Mouse (Mus musculus): ENCODE measurements around the gene Kbtbd12. TPM values are rescaled to one million over a fixed set of nuclear protein-coding genes. Genes with fewer than 3 reads are reported as not detected.

The Kbtbd12 gene
- polyA plus RNA-seq (2012; rRNA removed), result 0.07 and 0.19 TPM in 2 replicates

DNA sequence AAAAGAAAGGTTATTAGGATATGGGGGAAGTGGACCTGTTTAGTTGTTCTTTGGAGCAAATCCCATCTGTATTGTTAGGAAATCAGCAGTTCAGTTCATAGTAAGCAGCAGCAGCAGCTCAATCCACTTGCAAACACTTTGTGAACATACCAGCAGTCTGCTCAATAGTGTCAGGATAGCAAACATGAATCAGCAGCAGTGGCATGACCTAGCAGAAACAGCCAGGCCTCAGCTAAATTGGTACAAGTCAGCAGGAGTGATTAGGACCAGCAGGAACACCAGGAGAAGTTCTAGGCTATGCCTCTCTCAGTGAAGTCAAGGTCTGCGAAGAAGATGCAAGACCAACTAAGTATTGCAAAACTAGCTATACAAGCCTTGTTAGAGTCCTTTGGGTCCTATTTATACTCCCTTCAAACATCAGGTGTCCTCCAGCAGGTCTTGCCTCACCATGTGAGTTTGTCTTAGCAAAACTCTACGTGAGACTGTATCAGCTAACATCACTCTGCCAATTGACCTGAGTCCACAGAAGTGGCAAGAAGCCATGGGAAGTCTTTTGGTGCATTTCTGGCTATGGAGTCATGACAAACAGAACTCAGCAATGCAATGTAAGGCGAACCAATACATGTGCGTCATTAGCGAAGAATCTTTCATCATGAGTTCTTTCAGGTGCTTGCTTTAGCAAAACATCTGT lies at the start of gene Kbtbd12:
Gene Kbtbd12 (minus strand): TSS at position 340 of the 691 bp plus-strand sequence.
- TF ChIP-seq POLR2A (IDR thresholded peaks at IDR 0.05; ENCODE audit: low read depth, low read length), result no peak
- no peak for TF ChIP-seq CTCF (IDR thresholded peaks at IDR 0.05; ENCODE audit: extremely low read depth, insufficient read depth, insufficient read length, insufficient replicate concordance)
- 96% methylated on average over 5 of the region's 5 CpGs for WGBS
- no peaks in the 10 kb centered on the region for H3K4me1 ChIP-seq (ENCODE audit: control insufficient read depth, insufficient read depth, insufficient read length)
- H3K4me3 ChIP-seq (ENCODE audit: extremely low read depth, insufficient read depth, insufficient read length), result no peak within 1 kb of the TSS
- H3K27me3 ChIP-seq (ENCODE audit: control insufficient read depth, insufficient read depth, low read length), result no peaks in the 10 kb centered on the region
- DNase-seq (ENCODE audit: low read depth in 1 of 2, low spot score in 2 of 2), result no peak
- no peaks in the 10 kb centered on the region for H3K36me3 ChIP-seq (ENCODE audit: control insufficient read depth, insufficient read depth, low read length)
- no peak within 1 kb of the TSS for H3K27ac ChIP-seq (ENCODE audit: insufficient read depth, low read length)

DNA sequence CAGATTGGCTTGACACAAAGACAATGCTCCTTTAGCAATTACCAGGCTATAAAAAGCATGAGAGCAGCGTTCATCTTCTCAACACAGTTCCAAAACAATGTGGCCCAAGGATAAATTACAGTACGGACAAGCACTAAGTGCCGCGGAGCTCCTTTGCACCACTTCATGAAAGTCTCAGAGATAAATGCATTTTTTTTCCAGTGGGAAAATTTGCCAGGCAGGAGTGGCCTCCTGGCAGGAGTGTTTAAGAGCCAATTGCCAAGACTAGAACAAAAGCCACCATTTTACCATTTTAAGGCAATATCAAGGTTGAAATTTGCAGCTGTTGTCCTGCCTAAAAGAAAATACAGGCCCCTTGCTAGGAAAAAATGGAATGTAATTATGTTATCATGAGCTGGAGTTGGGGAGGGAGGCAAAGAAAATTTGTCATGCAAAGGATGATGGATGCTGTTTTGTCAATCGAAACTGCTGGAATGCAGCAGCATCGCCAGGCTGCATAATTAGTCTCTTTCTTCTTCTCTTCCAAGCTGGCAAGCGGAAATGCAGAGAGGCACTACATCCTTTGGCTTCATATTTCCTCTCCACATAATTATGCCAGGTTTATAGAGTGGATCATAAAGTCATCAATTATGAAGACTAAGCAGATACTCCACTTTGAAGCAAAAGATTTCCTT lies 45.8 kb upstream of the Kbtbd12 start:
- H3K27ac ChIP-seq (ENCODE audit: insufficient read depth, low read length), result no peak overlapping the region
- 87% methylated on average over 7 of the region's 7 CpGs for WGBS
- TF ChIP-seq POLR2A (IDR thresholded peaks at IDR 0.05; ENCODE audit: low read depth, low read length), result no peak
- TF ChIP-seq CTCF (IDR thresholded peaks at IDR 0.05; ENCODE audit: extremely low read depth, insufficient read depth, insufficient read length, insufficient replicate concordance), result no peak

DNA sequence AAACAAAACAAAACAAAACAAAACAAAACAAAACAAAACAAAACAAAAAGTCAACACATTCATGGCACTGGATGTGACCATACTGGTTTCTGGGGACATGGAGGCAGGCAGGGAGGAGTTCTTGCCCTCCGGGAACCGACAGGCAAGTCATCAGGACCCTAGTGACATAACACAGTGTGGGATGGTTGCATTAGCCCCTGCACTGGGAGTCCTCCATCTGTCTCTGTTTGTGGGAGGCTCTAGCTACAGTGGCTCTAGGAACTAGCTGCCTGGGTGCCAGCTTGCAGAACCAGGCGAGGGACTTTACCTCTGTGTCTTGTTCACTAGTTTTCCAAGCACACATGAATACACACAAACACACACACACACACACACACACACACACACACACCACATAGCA lies 43.3 kb upstream of the Kbtbd12 start:
- no peak overlapping the region for H3K4me3 ChIP-seq (ENCODE audit: extremely low read depth, insufficient read depth, insufficient read length)
- H3K36me3 ChIP-seq (ENCODE audit: control insufficient read depth, insufficient read depth, low read length), result no peaks in the 10 kb centered on the region
- no peaks in the 10 kb centered on the region for H3K4me1 ChIP-seq (ENCODE audit: control insufficient read depth, insufficient read depth, insufficient read length)
- H3K27me3 ChIP-seq (ENCODE audit: control insufficient read depth, insufficient read depth, low read length), result no peaks in the 10 kb centered on the region
- WGBS, result 87% methylated on average over 3 of the region's 3 CpGs
- no peak overlapping the region for H3K27ac ChIP-seq (ENCODE audit: insufficient read depth, low read length)
- no peak for DNase-seq (ENCODE audit: low read depth in 1 of 2, low spot score in 2 of 2)
- TF ChIP-seq POLR2A (IDR thresholded peaks at IDR 0.05; ENCODE audit: low read depth, low read length) (no peak), CTCF (IDR thresholded peaks at IDR 0.05; ENCODE audit: extremely low read depth, insufficient read depth, insufficient read length, insufficient replicate concordance) (no peak)

More for the DNA sequence above, 45.8 kb upstream of the Kbtbd12 start:
- no peak overlapping the region for H3K4me3 ChIP-seq (ENCODE audit: extremely low read depth, insufficient read depth, insufficient read length)
- no peaks in the 10 kb centered on the region for H3K27me3 ChIP-seq (ENCODE audit: control insufficient read depth, insufficient read depth, low read length)
- no peaks in the 10 kb centered on the region for H3K4me1 ChIP-seq (ENCODE audit: control insufficient read depth, insufficient read depth, insufficient read length)
- H3K36me3 ChIP-seq (ENCODE audit: control insufficient read depth, insufficient read depth, low read length), result no peaks in the 10 kb centered on the region
- DNase-seq (ENCODE audit: low read depth in 1 of 2, low spot score in 2 of 2), result no peak

DNA sequence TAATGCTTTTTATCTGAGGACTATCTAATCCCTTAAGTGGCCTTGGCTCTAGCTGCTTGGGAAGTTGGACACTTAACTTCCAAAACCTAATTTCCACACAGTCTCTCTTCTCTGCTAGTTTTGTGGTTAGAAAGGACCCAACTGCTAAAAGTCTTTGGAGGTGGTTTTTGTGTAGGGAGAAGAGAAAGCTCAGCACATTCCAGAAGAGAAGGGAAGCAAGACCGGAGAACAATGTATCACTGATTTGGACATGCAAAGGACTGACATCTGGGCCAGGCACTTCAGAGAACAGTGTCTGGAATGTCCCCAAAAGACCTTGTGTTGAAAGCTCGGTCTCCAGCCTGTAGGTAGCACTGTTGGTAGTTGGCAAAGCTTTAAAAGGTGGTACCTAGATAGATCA lies 40.0 kb upstream of the Kbtbd12 start:
- Histone ChIP-seq H3K4me1 (ENCODE audit: control insufficient read depth, insufficient read depth, insufficient read length) (no peaks in the 10 kb centered on the region), H3K36me3 (ENCODE audit: control insufficient read depth, insufficient read depth, low read length) (no peaks in the 10 kb centered on the region), H3K4me3 (ENCODE audit: extremely low read depth, insufficient read depth, insufficient read length) (no peak overlapping the region), H3K27ac (ENCODE audit: insufficient read depth, low read length) (no peak overlapping the region), H3K27me3 (ENCODE audit: control insufficient read depth, insufficient read depth, low read length) (no peaks in the 10 kb centered on the region)
- WGBS, result 74% methylated on average over 2 of the region's 2 CpGs
- TF ChIP-seq POLR2A (IDR thresholded peaks at IDR 0.05; ENCODE audit: low read depth, low read length), result no peak
- TF ChIP-seq CTCF (IDR thresholded peaks at IDR 0.05; ENCODE audit: extremely low read depth, insufficient read depth, insufficient read length, insufficient replicate concordance), result no peak
- no peak for DNase-seq (ENCODE audit: low read depth in 1 of 2, low spot score in 2 of 2)

DNA sequence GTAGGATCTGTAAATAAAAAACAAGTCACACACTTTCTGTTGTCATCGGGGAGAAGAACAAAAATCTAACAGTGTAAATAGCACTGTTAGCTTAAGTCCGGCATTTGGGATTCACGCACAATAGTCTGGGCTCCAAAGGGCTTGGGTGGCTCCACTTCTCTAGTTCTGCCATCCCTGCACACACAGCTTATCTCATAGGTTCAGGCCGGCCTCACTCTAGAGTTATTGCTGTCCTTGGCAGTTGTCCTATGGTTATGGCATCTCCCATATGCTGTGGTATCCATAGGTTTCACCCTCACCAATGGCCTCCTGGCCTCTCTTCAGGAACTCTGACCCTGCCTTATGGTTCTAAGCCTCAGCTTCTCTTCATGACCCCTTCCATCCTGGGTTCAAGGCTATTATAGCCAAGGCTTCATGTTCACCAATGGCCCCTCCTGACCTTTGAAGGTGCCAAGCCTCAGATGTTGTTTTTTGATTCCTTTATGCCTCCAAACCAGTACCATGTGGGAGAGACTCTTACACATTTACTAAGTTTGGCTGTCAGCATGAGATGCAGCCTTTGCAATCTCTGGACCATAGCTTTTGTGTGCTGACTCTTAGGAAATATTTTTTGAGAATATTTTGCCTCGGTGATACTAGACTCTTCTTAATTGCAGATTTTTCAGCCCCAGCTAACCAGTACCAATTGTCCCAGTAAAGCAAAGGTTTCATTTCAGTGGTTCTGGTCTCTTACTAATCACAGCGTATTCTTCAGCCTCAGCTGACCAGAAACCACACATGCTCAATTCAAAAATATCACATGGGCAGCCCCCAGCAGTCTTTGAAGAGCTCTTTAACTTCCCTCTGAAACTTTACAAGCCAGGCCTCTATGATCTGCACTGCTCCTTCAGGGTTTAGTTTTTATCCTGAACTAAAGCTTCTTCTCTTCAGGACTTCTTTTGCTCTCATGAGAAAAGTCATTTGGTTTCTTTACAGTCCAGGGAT lies 39.3 kb upstream of the Kbtbd12 start:
- Histone ChIP-seq H3K27me3 (ENCODE audit: control insufficient read depth, insufficient read depth, low read length) (no peaks in the 10 kb centered on the region), H3K4me3 (ENCODE audit: extremely low read depth, insufficient read depth, insufficient read length) (no peak overlapping the region), H3K4me1 (ENCODE audit: control insufficient read depth, insufficient read depth, insufficient read length) (no peaks in the 10 kb centered on the region), H3K36me3 (ENCODE audit: control insufficient read depth, insufficient read depth, low read length) (no peaks in the 10 kb centered on the region), H3K27ac (ENCODE audit: insufficient read depth, low read length) (no peak overlapping the region)
- 78% methylated on average over 6 of the region's 6 CpGs for WGBS
- TF ChIP-seq POLR2A (IDR thresholded peaks at IDR 0.05; ENCODE audit: low read depth, low read length) (no peak), CTCF (IDR thresholded peaks at IDR 0.05; ENCODE audit: extremely low read depth, insufficient read depth, insufficient read length, insufficient replicate concordance) (no peak)
- no peak for DNase-seq (ENCODE audit: low read depth in 1 of 2, low spot score in 2 of 2)

DNA sequence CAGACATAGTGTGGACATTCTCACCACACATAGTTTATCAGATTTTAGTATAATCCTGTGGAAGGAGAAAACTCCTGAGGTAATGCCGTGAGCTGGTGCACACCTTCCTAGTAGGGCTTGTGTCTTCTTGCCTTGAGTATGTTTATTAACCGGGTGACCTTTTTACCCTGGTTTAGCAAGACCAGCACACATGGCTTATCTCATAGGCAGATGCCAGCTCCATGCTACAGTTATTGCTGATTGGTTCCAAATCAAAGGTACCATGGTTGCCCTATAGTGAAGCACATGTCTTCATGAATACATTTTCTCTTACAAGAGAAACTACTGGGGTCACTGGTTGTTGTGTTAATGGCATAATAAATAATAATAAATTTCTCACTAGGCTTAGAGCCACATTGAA lies 38.1 kb upstream of the Kbtbd12 start:
- DNase-seq (ENCODE audit: low read depth in 1 of 2, low spot score in 2 of 2), result no peak
- WGBS, result 94% methylated on average over 2 of the region's 2 CpGs
- Histone ChIP-seq H3K27me3 (ENCODE audit: control insufficient read depth, insufficient read depth, low read length) (no peaks in the 10 kb centered on the region), H3K27ac (ENCODE audit: insufficient read depth, low read length) (no peak overlapping the region), H3K4me3 (ENCODE audit: extremely low read depth, insufficient read depth, insufficient read length) (no peak overlapping the region), H3K4me1 (ENCODE audit: control insufficient read depth, insufficient read depth, insufficient read length) (no peaks in the 10 kb centered on the region), H3K36me3 (ENCODE audit: control insufficient read depth, insufficient read depth, low read length) (no peaks in the 10 kb centered on the region)
- TF ChIP-seq CTCF (IDR thresholded peaks at IDR 0.05; ENCODE audit: extremely low read depth, insufficient read depth, insufficient read length, insufficient replicate concordance) (no peak), POLR2A (IDR thresholded peaks at IDR 0.05; ENCODE audit: low read depth, low read length) (no peak)
